Mouse (Mus musculus): ENCODE measurements at regions not wholly inside any gene's neighbourhood (a gene's known extent, or its start where the extent isn't known, plus 50 kb on each side); places are given as distances from the start of the nearest gene placed in this dataset.

GRCm38 (mm10) chr3:81508611-81509010, 423.8 kb upstream of the Ctso start:
- TF ChIP-seq POLR2A (IDR thresholded peaks at IDR 0.05; ENCODE audit: borderline replicate concordance, control insufficient read depth, low read depth, low read length): no peak
- no peak for TF ChIP-seq CTCF (IDR thresholded peaks at IDR 0.05; ENCODE audit: control insufficient read depth, insufficient read depth, low read length)

All from bone marrow, adult 2 months (tissue).